Mouse (Mus musculus): ENCODE measurements around the gene Rhbdd1.

The Rhbdd1 gene

DNA sequence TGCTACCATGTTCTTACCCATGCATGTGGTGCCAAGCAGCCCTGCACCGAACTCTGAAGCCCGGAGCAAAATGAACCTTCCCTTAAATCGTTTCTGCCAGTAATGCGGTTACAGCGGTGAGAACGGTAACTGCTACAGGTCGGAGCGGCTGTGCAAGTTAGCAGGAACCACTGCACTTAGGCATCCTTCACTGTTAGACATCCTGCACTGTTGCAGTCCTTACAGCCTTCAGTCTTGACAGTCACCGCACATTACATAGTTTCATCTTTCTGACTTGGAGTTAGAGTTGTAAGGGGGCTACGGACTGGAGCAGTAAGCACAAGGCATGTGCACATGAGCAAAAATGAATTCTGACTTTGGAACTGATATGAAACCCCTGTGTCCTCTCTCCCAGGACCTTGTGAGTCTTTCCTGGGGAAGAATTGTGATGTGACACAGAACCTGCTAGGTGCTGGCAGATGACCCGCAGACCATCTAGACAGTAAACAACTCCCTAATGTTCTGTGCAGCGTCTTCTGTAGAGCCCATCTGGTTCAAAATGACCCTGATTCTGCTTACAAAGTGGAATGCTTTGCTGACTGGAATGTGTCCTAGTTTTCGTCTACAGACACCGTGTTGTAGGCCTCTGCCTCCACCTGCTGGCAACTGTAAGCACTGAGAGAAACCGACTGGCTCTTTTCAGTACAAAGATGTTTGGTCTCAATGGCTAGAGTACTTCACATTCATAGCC lies 116.8 kb downstream of the Rhbdd1 start:
- DNase-seq (ENCODE audit: low spot score) = peak; percentile 36

DNA sequence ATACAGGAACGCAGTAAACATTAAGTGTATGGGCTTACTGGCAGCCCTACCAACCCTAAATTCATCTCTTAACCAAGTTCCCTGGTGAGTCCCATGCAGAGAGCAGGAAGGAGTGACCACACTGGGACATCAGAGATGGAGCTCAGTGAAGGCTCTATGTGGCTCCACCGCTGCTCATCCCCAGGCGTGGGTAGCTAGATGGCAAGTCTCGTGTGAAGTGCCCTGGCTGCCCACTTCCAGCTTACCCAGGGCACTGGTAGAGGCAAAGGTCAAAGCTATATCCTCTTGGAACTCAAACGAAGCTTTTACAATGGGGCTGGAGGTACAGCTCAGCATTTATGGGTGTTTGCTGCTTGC lies 117.4 kb downstream of the Rhbdd1 start:
- DNase-seq (ENCODE audit: low spot score) = no peak

DNA sequence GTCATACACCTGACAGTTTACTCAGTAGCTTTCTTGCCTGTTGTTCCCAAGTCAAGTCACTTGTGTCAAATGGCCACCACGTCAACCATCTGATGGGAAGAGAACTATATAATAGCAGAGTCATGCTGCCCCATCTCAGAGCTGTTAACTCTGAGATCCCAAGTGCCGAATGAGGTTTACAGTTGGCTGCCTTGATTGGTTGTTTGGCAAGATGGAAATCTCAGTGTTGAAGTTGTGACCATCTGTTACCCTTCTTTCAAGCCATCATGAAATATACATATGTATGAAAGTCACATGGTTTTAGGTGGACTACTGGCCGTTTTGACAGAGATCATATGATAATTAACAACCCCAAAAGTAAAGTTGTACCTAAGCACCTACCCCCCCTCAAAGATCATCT lies 121.0 kb downstream of the Rhbdd1 start:
- no peak for DNase-seq (ENCODE audit: low spot score)

GRCm38 (mm10) chr1:82440123-82440522 lies 123.9 kb downstream of the Rhbdd1 start:
- no peak for DNase-seq (ENCODE audit: low spot score)

GRCm38 (mm10) chr1:82443517-82443916 lies 127.3 kb downstream of the Rhbdd1 start:
- no peak for DNase-seq (ENCODE audit: low spot score)

GRCm38 (mm10) chr1:82446049-82446448 lies 129.8 kb downstream of the Rhbdd1 start:
- DNase-seq (ENCODE audit: low spot score) = peak; percentile 47

DNA sequence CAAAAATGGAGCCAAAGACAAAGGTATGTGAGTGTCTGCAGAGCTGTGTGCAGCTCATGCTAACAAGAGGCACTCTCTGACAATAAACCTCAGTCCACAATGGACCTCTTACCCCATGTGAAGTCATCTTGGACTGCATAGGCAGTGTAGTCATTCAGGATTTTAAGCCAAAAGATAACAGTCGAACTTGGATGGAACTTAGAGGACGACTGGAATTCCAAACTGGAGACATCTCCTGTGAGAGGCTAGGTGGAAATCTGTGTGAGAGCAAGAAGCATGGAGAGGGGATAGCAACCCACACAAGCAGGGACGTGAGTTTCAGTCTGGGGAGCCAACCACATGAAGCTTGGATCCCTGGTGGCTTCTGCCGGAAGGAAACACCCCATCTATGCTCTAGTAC lies 133.6 kb downstream of the Rhbdd1 start:
- DNase-seq (ENCODE audit: low spot score) = no peak

- DNase-seq (ENCODE audit: low spot score) = no peak
Observed at GRCm38 (mm10) chr1:82451927-82452651, 135.8 kb downstream of the Rhbdd1 start.

- no peak for DNase-seq (ENCODE audit: low spot score)
Observed at GRCm38 (mm10) chr1:82454031-82454430, 137.8 kb downstream of the Rhbdd1 start.

- no peak for DNase-seq (ENCODE audit: low spot score)
Observed at GRCm38 (mm10) chr1:82459350-82459749, 143.1 kb downstream of the Rhbdd1 start.

- no peak for DNase-seq (ENCODE audit: low spot score)
Observed at GRCm38 (mm10) chr1:82459926-82460325, 143.7 kb downstream of the Rhbdd1 start.

DNA sequence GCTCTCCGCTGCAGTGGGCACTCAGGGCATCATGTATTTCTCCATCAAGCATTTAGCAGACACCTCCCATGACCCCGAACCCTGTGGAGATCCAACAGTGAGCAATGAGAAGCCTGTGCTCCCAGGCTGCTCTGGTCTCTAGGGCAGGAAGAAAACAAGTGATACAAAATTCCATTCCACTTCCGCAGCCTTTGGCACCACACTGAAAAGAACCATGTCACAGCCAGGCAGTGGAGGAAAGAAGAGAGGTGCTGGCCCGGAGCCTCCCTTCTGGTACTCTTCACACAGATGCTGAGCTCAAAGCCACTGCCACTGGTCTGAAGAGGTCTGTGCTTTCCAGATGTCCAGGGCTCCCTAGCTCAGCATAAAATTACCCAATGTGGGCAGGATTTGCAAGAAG lies 144.8 kb downstream of the Rhbdd1 start:
- DNase-seq (ENCODE audit: low spot score) = peak; percentile 7

DNA sequence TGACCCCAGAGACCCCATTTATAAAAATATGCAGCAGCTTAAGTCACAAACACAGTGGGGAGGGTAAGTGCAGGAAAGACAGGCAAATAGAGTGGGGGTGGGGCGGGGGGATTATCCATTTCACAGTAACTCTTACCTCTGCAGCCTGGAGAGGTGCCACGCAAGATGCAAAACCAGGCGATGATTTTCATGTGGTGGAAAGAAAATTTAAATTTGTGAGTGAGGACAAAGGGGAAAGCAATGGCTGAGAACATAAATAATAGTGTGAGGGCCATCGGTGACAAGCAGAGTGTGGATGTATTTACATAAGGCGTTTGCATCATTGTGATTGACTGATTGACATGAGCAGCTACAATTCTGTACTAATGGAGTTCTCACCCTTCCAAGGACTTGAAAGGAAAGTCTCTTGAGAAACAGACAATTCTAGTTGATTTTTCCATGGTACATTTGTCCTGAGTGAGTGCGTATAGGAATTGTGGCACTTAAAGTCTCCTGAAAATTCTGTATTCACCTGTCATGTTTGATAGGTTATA lies 149.1 kb downstream of the Rhbdd1 start:
- DNase-seq (ENCODE audit: low spot score) = no peak

GRCm38 (mm10) chr1:82468872-82469271 lies 152.6 kb downstream of the Rhbdd1 start:
- no peak for DNase-seq (ENCODE audit: low spot score)

DNA sequence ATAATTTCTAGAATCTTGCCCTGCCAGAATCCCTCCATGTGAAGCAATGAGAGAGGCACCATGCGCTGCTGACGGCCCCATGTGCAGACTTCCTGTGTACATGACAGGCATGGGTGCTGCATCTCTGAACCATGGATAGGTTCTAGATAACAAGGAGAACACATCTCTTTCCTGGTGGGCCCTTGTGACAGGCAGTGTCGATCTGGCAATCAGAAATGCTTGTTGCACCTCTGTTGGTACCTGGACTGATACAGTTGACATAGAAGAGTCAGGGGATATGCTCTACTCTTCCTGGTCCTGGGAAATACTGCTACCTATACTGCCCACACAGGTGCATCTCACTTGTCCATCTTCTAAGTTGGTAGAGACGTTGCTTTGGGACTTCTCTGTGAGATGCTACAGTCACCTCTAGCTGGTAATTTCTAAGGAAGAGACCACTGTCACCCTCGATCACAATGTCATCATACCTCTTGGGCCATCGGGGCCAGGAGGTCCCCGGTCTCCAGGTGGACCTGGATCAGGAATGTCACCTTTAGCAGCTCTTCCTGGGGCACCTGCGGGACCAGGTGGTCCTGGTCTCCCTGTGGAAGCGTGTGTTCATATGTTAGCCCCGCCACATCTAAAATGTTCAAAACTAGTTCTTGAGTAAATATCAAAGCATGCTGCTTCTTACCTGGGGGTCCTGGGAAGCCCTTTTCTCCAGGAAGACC lies 154.4 kb downstream of the Rhbdd1 start:
- no peak for DNase-seq (ENCODE audit: low spot score)

DNA sequence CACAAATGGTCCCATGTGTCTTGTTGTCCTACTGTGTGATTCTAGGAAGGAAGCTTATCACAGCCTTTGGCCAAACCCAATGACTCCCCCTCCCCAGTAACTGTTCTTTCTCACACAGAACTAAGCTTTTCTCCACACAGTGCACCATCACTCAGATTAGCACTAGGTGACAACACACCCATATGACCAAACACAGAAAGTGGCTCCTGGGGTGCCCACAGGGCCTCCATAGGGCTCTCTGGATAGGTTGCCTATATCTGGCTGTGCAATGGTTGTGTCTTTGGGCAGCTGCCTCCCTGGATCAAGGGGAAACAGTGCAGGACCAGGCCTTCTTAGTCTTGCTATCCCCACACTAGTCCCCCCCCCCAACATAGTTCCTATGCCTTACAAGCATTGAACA lies 157.2 kb downstream of the Rhbdd1 start:
- no peak for DNase-seq (ENCODE audit: low spot score)

- peak; percentile 19 for DNase-seq (ENCODE audit: low spot score)
Observed at GRCm38 (mm10) chr1:82474461-82474961, 158.3 kb downstream of the Rhbdd1 start.

DNA sequence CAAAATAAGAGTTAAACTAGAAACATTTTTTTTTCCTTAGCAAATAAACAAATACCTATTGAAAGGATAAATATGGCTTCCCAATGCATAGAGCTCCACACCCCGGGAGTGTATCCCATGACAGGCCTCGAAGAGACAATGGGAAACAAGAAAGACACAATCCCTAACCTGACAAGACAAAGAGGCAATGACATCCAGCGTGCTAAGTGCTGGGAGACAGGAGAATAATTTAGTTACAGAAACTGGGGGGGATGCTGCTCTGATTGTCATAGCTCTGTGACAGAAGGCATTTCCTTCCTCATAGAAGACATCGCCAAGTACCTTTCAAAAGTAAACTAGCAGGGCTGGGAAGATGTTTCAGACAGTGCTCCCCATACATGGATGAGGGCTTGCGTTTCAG lies 159.0 kb downstream of the Rhbdd1 start:
- no peak for DNase-seq (ENCODE audit: low spot score)

DNA sequence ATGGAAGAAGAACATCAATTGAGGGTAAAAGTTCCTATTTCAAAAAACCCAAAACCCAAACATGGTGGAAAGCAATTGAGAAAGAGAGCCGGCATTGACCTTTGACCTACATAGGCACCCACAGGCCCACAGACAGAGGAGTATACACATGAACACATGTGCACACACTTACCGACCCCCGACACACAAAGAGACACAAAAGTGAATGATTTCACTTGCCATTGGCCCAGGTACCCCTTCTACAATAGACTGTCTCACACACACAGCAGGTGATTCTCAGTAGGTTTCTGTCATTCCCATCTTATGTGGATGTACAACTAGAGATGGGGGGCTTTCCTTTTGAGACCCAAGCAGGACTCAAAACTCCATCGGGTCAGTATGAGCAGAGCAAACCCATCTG lies 159.6 kb downstream of the Rhbdd1 start:
- no peak for DNase-seq (ENCODE audit: low spot score)

DNA sequence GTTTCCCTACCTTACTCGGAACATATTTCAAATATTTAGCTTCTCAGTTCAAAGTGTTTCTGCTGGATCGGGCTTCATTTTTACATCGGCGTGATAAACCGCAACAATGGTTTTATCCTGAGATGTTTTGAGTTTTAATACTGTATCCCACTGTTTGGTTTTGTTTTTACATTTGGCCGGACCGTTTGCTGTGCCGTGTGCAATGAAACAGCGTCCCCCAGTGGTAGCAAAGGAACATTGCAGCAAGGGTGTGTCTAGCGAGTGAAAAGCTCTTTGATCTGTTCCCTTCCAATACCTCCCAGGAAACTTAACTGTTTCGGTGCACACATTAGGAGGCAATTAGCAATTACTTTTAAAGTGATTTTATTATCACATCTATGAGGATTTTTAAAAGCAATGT lies 160.0 kb downstream of the Rhbdd1 start:
- peak; percentile 39 for DNase-seq (ENCODE audit: low spot score)

DNA sequence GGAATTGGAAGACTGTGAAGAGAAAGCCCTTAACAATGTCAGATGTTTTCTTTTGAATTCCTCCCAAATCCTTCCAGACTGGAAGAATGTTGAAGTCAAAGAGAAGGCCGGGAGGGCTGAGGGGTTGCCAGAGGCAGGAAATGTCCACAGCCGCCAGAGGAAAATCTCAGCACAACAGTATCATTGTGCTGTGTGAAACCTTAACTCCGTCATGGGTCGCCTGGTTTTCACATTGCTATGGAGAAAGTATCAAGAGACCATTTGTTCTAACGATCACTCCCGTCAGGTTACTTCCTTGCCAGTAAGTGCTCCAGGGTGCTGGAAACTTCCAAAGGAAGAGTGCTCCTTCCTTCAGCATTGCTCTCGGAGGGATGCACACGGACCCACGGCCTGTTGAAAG lies 160.5 kb downstream of the Rhbdd1 start:
- DNase-seq (ENCODE audit: low spot score) = no peak

GRCm38 (mm10) chr1:82479696-82480487 lies 163.6 kb downstream of the Rhbdd1 start:
- DNase-seq (ENCODE audit: low spot score) = no peak
